Mouse (Mus musculus) E14TG2a.4 (cell line): Measurements from ENCODE around the gene Il6ra.

Experiments
- H3K27me3 ChIP-seq: 2 replicates; pipeline ENCODE4 v1.6.1; 2014; ENCODE audit warnings: low read length, control low read depth; ENCODE audit not compliant: insufficient read depth
- H3K36me3 ChIP-seq: 2 replicates; pipeline ENCODE4 v1.6.1; 2014; ENCODE audit warnings: low read length, control low read depth; ENCODE audit not compliant: insufficient read depth
- H3K4me1 ChIP-seq: replicated peaks from 2 replicates; pipeline ENCODE4 v1.6.1; 2014; ENCODE audit warnings: low read depth, low read length, control low read depth
- H3K4me3 ChIP-seq: replicated peaks from 2 replicates; pipeline ENCODE4 v1.5.1; 2014; ENCODE audit warnings: mild to moderate bottlenecking, low read length
- H3K9me3 ChIP-seq: 2 replicates; pipeline ENCODE4 v1.6.1; 2014; ENCODE audit warnings: low read length, control low read depth
- CTCF ChIP-seq: conservative IDR thresholded peaks from 2 replicates; pipeline ENCODE4 v1.5.1; 2014; ENCODE audit warnings: low read length
- NANOG ChIP-seq: IDR thresholded peaks from 2 replicates; pipeline ENCODE4 v1.6.1; 2014; ENCODE audit warnings: borderline replicate concordance, low read length, mixed read lengths
- POU5F1 ChIP-seq: IDR thresholded peaks from 2 replicates; pipeline ENCODE4 v1.6.1; 2014; ENCODE audit warnings: low read length, borderline replicate concordance

Il6ra gene

GRCm38 (mm10) chr3:89885766-89886165 is 27.2 kb downstream of the Il6ra start:
- Histone ChIP-seq H3K4me1 (peaks cover 42% of the 10 kb centered on the region), H3K9me3 (no peaks in the 10 kb centered on the region), H3K27me3 (peaks cover 5% of the 10 kb centered on the region; the same call in 1 of the 2 replicates), H3K4me3 (peak overlapping the region; percentile 55), H3K36me3 (no peaks in the 10 kb centered on the region)
- TF ChIP-seq POU5F1 (no peak), NANOG (no peak)

- H3K36me3 ChIP-seq: no peaks in the 10 kb centered on the region
- peaks cover 2% of the 10 kb centered on the region; the same call in 1 of the 2 replicates for H3K27me3 ChIP-seq
- H3K9me3 ChIP-seq: no peaks in the 10 kb centered on the region
- H3K4me1 ChIP-seq: peaks cover 50% of the 10 kb centered on the region
- no peak for TF ChIP-seq CTCF
- 0 out of 2 replicates have a peak, but pooled peaks have one; percentile 4 for TF ChIP-seq NANOG
- H3K4me3 ChIP-seq: no peak overlapping the region
Observed at GRCm38 (mm10) chr3:89883582-89884041, 29.4 kb downstream of the Il6ra start.

- Histone ChIP-seq H3K4me3 (no peak overlapping the region), H3K27me3 (peaks cover 3% of the 10 kb centered on the region; the same call in 1 of the 2 replicates), H3K36me3 (no peaks in the 10 kb centered on the region), H3K4me1 (peaks cover 50% of the 10 kb centered on the region), H3K9me3 (no peaks in the 10 kb centered on the region)
- TF ChIP-seq POU5F1 (no peak), NANOG (no peak), CTCF (no peak)
Observed at GRCm38 (mm10) chr3:89882556-89883181, 30.3 kb downstream of the Il6ra start.

- no peak overlapping the region for H3K4me3 ChIP-seq
- peaks cover 3% of the 10 kb centered on the region; the same call in 1 of the 2 replicates for H3K27me3 ChIP-seq
- H3K9me3 ChIP-seq: no peaks in the 10 kb centered on the region
- peaks cover 35% of the 10 kb centered on the region for H3K4me1 ChIP-seq
- TF ChIP-seq CTCF: no peak
- TF ChIP-seq POU5F1: no peak
- TF ChIP-seq NANOG: no peak
- H3K36me3 ChIP-seq: no peaks in the 10 kb centered on the region
Observed at GRCm38 (mm10) chr3:89880036-89880851, 32.8 kb downstream of the Il6ra start.

GRCm38 (mm10) chr3:89879326-89879725 is 33.7 kb downstream of the Il6ra start:
- no peaks in the 10 kb centered on the region for H3K9me3 ChIP-seq
- TF ChIP-seq NANOG (no peak), POU5F1 (no peak), CTCF (no peak)
- H3K4me1 ChIP-seq: peaks cover 33% of the 10 kb centered on the region
- no peak overlapping the region for H3K4me3 ChIP-seq
- H3K36me3 ChIP-seq: no peaks in the 10 kb centered on the region
- H3K27me3 ChIP-seq: peaks cover 3% of the 10 kb centered on the region; the same call in 1 of the 2 replicates

- Histone ChIP-seq H3K36me3 (no peaks in the 10 kb centered on the region), H3K9me3 (no peaks in the 10 kb centered on the region), H3K4me1 (peaks cover 24% of the 10 kb centered on the region), H3K4me3 (no peak overlapping the region), H3K27me3 (peaks cover 3% of the 10 kb centered on the region; the same call in 1 of the 2 replicates)
- TF ChIP-seq CTCF: no peak
- no peak for TF ChIP-seq NANOG
- no peak for TF ChIP-seq POU5F1
Observed at GRCm38 (mm10) chr3:89878456-89878855, 34.5 kb downstream of the Il6ra start.

GRCm38 (mm10) chr3:89877129-89877528 is 35.9 kb downstream of the Il6ra start:
- TF ChIP-seq NANOG (no peak), POU5F1 (no peak), CTCF (no peak)
- Histone ChIP-seq H3K4me1 (peaks cover 15% of the 10 kb centered on the region), H3K9me3 (peaks cover 6% of the 10 kb centered on the region), H3K27me3 (peaks cover 3% of the 10 kb centered on the region; the same call in 1 of the 2 replicates), H3K36me3 (no peaks in the 10 kb centered on the region), H3K4me3 (no peak overlapping the region)

- Histone ChIP-seq H3K4me1 (peaks cover 19% of the 10 kb centered on the region), H3K4me3 (no peak overlapping the region), H3K9me3 (peaks cover 6% of the 10 kb centered on the region), H3K27me3 (peaks cover 3% of the 10 kb centered on the region; the same call in 1 of the 2 replicates), H3K36me3 (no peaks in the 10 kb centered on the region)
- no peak for TF ChIP-seq NANOG
- TF ChIP-seq POU5F1: no peak
- no peak for TF ChIP-seq CTCF
Observed at GRCm38 (mm10) chr3:89876469-89876868, 36.5 kb downstream of the Il6ra start.
